Mouse (Mus musculus) testis, postnatal 10 days (tissue): ENCODE data around the gene Atg16l1.
A peak's percentile ranks its signal among the peaks of the same experiment; 100 is the strongest.
"Not testable (repeated sequence)": the region's sequence is repeated elsewhere in the genome, so short reads cannot be mapped to it uniquely, and the experiment has no call there.

Source experiments
- DNase-seq: peaks from one replicate; pipeline ENCODE4 v3.0.0; 2021; ENCODE audit warnings: low spot score

Gene Atg16l1

GRCm38 (mm10) chr1:87773336-87773735 is 17.7 kb downstream of the Atg16l1 start:
- no peak for DNase-seq

DNA sequence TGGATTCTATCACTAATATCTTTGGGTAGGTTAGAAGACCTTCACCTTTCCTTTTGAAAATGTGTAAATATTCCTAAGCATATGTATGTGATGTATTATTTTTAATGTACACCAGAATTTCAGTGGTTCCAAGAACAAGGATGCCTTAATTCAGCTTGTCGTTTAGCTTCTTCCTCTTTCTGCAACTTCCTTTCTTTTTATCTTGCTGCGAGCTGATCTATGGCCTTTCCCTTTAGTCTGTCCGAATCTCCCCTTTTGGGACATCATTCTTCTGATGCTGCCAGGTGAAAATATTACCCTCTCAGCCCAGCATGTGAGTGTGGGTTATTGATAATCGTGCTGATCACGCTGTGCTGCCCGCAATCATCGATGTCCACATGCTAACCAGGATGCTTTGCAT is 19.2 kb downstream of the Atg16l1 start:
- DNase-seq = no peak

GRCm38 (mm10) chr1:87779204-87779785 is 23.6 kb downstream of the Atg16l1 start:
- DNase-seq = no peak

DNA sequence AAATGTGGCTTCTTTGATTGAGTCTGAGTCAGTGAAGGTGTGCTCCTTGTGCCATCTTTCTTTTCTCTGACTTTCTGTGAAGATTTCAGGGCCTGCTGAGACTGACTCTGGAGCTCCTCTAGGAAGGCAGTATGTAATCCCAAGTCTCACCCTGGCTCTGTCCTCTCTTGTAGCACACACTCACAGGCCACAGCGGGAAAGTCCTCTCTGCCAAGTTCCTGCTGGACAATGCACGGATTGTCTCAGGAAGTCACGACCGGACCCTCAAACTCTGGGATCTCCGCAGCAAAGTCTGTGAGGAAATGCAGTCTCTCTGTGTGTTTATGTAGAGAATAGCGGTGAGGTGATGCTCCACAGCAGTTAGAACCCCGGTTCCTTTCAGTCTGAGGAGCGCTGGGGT is 30.0 kb downstream of the Atg16l1 start:
- no peak for DNase-seq

DNA sequence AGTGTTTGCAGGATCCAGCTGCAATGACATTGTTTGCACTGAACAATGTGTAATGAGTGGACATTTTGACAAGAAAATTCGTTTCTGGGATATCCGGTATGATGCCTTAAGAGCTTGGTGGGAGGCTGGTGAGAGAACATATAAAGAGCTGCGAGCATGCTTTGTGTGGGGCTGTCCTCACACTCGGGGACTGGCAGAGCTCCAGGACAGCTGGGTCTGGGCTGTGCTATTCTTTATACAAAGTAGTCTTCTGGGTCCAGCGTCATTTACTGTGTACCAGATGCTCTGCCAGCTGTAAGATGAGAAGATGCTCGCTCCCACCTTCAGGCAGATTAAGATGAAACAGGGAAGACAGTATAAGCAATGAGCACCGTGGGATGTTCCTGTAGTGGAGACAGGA is 30.6 kb downstream of the Atg16l1 start:
- peak; percentile 72 for DNase-seq

GRCm38 (mm10) chr1:87789665-87790064 is 34.0 kb downstream of the Atg16l1 start:
- no peak for DNase-seq

DNA sequence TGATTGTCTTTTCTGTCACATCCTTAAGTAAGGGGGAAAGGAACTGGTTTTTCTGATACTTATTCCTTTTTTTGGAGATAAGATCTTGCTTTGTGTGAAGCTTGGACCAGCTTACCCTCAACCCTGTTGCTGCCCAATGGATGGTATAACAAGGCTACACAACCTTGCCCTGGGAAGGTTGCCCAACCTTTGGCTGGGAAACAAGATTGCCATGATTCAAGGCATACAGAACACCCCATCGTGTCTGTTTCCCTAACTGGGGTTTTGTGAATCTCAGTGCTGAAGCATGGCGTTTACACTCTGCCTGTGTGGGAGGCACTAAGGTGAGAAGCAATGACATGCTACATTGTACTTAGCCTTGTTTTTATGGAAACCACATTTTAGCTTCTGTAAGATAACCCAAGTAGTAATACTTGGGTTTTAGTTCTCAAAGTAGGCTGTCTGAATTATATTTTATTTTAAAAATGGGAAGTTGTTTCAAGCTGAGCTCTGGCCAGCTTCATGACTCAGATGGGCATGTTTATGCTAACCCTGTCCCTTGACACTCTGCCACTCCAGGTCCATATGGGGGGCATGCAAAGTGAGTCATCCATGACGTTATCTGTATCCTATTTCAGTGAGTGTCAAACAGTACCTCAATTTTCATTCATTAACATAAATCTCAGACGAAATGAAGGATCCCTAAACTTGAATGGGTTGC is 36.9 kb downstream of the Atg16l1 start:
- no peak for DNase-seq

DNA sequence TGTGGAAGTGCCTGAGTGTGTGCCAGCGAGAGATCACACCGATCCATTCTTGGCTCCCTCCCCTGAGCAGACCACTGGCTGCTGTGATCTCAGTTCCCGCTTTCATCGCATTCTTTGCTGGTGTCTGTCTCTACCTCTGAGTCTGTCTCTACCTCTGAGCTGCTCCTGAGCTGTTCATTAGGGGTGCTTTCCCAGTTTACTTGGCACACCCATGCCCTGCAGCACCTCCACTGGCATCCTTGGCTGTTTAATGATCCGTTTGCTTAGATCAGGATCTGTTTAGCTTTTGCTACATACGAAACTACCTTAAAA is 37.4 kb downstream of the Atg16l1 start:
- no peak for DNase-seq

DNA sequence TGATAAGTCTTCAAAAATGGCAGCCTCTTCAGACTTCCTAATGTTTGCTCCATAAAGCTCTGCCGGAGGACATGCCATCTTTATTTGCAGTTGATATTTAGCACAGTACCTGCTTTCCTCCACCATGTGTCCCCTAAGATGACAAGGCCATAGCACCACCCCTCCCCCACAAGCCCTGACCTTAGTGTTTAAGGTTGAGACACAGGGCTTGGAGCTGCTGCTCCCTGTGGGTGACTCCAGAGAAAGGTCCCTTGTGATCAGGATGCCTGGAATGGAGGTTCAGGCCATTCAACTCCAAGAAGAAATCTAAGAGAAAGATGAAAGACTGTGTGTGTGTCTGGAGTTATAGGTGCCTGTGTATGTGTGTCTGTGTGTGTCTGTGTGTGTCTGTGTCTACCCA is 42.0 kb downstream of the Atg16l1 start:
- no peak for DNase-seq

DNA sequence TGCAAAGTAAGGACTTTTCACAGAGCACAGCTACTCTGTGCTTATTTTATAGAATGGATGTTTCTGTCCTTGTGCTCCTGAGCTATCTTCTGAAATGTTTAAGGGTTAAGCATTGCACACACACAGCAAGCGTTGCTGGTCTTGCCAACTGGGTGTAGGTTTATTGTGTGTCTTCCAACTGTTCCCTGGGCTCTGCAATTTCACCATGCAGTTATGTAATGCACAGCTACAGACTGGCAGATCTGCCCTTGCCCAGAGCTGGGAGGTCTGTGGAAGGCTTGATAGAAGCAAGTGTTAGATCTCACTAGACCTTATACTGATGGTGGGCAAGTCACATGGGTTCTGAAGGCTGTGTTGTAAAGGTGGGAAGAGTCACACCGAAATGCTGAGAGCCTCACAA is 42.6 kb downstream of the Atg16l1 start:
- DNase-seq = no peak

GRCm38 (mm10) chr1:87803576-87803975 is 47.9 kb downstream of the Atg16l1 start, which contains the start of gene Sag:
Gene Sag, plus strand, starts transcription at chr1:87803680.
- no peak for DNase-seq

- DNase-seq = no peak
These were observed 52.1 kb downstream of the Atg16l1 start for GRCm38 (mm10) chr1:87807751-87808150.

DNA sequence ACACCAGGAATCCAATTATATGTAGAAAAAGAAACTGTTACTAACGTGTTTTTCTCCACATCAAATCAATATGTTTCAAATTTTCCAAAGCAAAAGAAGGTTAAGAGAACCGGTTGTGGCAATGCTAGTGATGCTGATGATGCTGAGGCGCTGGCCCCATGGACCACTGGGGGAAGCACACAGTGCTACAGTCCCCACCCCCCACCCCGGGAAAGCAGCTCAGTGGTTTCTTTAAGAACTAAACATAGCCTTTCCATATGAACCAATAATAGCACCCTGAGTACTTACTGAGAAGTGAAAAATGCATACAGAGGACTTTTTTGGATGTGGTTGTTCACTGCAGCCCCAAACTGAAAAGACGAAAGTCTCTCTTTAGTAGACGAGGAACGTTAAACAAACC is 55.7 kb downstream of the Atg16l1 start:
- DNase-seq = no peak

DNA sequence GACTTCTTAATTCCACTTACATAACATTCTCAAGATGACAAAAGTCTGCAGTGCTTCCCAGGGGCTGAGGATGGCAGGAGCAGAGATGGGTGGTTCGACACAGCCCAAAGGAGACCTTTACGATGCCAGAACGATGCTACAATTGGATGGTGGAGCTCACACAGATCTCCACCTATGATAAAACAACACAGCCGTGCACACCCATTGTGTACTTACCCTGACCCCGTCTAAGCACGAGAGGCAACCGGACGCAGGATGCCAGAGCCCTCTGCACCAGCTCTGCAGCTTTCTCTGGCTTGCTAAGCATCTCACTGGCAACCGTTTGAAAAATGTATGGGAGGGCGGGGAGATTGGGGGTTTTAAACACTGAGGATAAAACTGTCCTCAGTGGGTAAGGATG is 56.4 kb downstream of the Atg16l1 start:
- no peak for DNase-seq

GRCm38 (mm10) chr1:87813155-87813554 is 57.5 kb downstream of the Atg16l1 start:
- no peak for DNase-seq

DNA sequence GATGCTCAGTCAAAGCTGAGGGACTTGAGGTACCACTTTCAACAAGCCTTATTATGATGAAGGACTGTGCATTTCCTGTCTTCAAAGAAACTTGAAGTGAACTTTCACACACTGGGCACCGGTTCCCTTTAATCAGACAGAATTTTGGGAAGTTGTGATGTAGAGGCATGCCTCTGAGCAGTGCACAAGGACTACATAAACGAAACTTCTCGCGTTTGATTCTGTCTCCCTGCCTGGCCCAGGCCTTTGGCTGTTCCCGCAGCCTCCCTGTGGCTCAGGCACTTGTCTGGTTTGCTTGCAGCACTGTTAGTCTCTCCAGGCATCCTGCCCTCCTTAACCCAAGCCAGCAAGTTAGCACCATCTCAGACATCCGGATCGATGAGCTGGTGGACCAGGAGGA is 58.0 kb downstream of the Atg16l1 start:
- no peak for DNase-seq

DNA sequence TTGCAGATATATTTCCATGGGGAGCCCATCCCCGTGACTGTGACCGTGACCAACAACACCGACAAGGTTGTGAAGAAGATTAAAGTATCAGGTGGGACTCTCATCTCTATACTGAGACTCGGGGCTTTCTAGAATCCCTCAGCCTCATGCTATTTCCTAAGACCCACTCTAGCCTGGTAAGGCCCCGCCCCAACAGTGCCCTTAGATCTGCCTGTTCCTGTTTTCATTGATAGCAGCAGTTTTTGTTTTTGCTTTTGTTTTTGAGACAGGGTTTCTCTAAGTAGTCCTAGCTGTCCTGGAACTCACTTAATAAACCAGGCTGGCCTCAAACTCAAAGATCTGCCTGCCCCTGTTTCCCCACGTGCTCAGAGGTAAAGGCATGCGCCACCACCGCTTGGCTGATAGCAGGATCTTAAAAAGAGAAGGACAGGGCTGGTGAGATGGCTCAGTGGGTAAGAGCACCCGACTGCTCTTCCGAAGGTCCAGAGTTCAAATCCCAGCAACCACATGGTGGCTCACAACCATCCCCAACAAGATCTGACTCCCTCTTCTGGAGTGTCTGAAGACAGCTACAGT is 68.8 kb downstream of the Atg16l1 start:
- DNase-seq = no peak

GRCm38 (mm10) chr1:87825281-87825680 is 69.6 kb downstream of the Atg16l1 start:
- no peak for DNase-seq

DNA sequence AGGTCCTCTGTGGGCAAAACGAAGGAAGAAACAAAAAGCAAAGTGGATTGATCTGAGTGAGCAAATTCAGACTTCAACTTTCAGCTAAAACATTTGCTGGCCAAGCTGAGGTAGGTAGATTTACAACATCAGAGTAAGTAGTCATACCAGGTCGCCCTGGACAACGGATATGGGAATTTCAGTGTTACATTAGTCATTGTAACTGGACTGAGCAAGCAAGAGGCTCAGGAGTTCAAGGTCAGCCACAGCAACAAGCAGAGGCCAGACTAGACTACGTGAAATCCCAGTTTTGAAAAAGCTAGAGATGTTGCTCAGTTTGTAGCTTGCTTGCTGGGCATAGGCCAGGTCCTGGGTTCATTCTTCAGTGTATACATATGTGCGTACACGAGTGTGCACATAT is 70.3 kb downstream of the Atg16l1 start:
- DNase-seq = no peak

- no peak for DNase-seq
These were observed 70.8 kb downstream of the Atg16l1 start for GRCm38 (mm10) chr1:87826474-87826873.

DNA sequence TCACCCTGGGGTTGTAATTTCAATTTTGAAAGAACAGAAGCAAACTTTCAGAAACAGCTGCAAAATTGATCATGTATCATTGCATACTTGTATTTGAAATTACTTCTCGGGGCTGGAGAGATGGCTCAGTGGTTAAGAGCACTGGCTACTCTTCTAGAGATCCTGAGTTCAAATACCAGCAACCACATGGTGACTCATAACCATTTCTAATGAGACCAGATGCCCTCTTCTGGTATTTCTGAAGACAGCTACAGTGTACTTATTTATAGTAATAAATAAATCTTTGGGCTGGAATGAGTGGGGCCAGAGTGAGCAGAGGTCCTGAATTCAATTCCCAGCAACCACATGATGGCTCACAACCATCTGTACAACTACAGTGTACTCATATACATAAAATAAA is 71.8 kb downstream of the Atg16l1 start:
- DNase-seq = not testable (repeated sequence)

- no peak for DNase-seq
These were observed 72.5 kb downstream of the Atg16l1 start for GRCm38 (mm10) chr1:87828185-87828584.

GRCm38 (mm10) chr1:87828926-87829580 is 73.4 kb downstream of the Atg16l1 start:
- DNase-seq = no peak
